Mouse (Mus musculus) testis, adult 2 months (tissue): ENCODE data around the gene Dip2a. TPM values are rescaled to one million over a fixed set of nuclear protein-coding genes. Genes with fewer than 3 reads are reported as not detected.

Source experiments
- H3K27ac ChIP-seq: fragments of 200-500 bp; 2 replicates; pipeline ENCODE4 v1.5.1; 2012; ENCODE audit warnings: low read depth, low read length; ENCODE audit not compliant: control insufficient read depth, insufficient read depth
- H3K27me3 ChIP-seq: fragments of 200-500 bp; 2 replicates; pipeline ENCODE4 v1.6.1; 2012; ENCODE audit warnings: mild to moderate bottlenecking, low read length, moderate library complexity; ENCODE audit not compliant: control insufficient read depth, insufficient read depth
- H3K36me3 ChIP-seq: fragments of 200-500 bp; 2 replicates; pipeline ENCODE4 v1.6.1; 2012; ENCODE audit warnings: mild to moderate bottlenecking, low read length; ENCODE audit not compliant: control insufficient read depth, insufficient read depth
- H3K4me1 ChIP-seq: fragments of 200-500 bp; 2 replicates; pipeline ENCODE4 v1.6.1; 2012; ENCODE audit warnings: low read length; ENCODE audit not compliant: control insufficient read depth, insufficient read depth
- H3K4me3 ChIP-seq: fragments of 200-500 bp; 2 replicates; pipeline ENCODE4 v1.5.1; 2012; ENCODE audit warnings: low read depth, mild to moderate bottlenecking, low read length, moderate library complexity, mixed read lengths; ENCODE audit not compliant: control insufficient read depth
- CTCF ChIP-seq: fragments of 200-500 bp; IDR thresholded peaks from 2 replicates; pipeline ENCODE4 v1.5.1; 2012; ENCODE audit warnings: low read depth, mild to moderate bottlenecking, inconsistent platforms, low read length, moderate library complexity; ENCODE audit not compliant: control insufficient read depth, insufficient read depth, insufficient replicate concordance
- POLR2A ChIP-seq: fragments of 200-500 bp; IDR thresholded peaks from 2 replicates; pipeline ENCODE4 v1.6.1; 2012; ENCODE audit warnings: low read depth, mild to moderate bottlenecking, inconsistent platforms, low read length, moderate library complexity; ENCODE audit not compliant: control insufficient read depth
- polyA plus RNA-seq: library from polyadenylated mRNA; depleted of rRNA; stranded (reverse); fragments of >200 nt; gene quantifications from 2 replicates; pipeline ENCODE4 v1.2.3, GENCODE M21; 2012; rRNA removed

Gene Dip2a
- polyA plus RNA-seq, result 14.4 and 15.2 TPM in 2 replicates

GRCm38 (mm10) chr10:76344711-76345539 is at the start of gene Dip2a:
TSS of gene Dip2a (minus strand) at chr10:76345291.
- peaks cover 12% of the 10 kb centered on the region for H3K4me1 ChIP-seq
- H3K4me3 ChIP-seq, result peak within 1 kb of the TSS; percentile 92
- no peaks in the 10 kb centered on the region for H3K27me3 ChIP-seq
- peak within 1 kb of the TSS; percentile 52 for H3K27ac ChIP-seq
- no peaks in the 10 kb centered on the region for H3K36me3 ChIP-seq
- no peak for TF ChIP-seq CTCF
- no peak; the same call in 1 of the 2 replicates for TF ChIP-seq POLR2A

- Histone ChIP-seq H3K36me3 (peaks cover 7% of the 10 kb centered on the region), H3K4me1 (no peaks in the 10 kb centered on the region), H3K27ac (no peak overlapping the region), H3K27me3 (no peaks in the 10 kb centered on the region), H3K4me3 (no peak overlapping the region)
- no peak for TF ChIP-seq POLR2A
- no peak for TF ChIP-seq CTCF
Observed at GRCm38 (mm10) chr10:76392596-76392995, 47.5 kb upstream of the Dip2a start.

- H3K4me3 ChIP-seq, result no peak overlapping the region
- H3K27ac ChIP-seq, result no peak overlapping the region
- H3K4me1 ChIP-seq, result no peaks in the 10 kb centered on the region
- H3K27me3 ChIP-seq, result no peaks in the 10 kb centered on the region
- H3K36me3 ChIP-seq, result peaks cover 8% of the 10 kb centered on the region
- TF ChIP-seq CTCF (peak; percentile 38; the same call in 1 of the 2 replicates), POLR2A (no peak)
Observed at GRCm38 (mm10) chr10:76391786-76392185, 46.7 kb upstream of the Dip2a start.

GRCm38 (mm10) chr10:76391166-76391565 is 46.1 kb upstream of the Dip2a start:
- Histone ChIP-seq H3K4me3 (no peak overlapping the region), H3K36me3 (peaks cover 8% of the 10 kb centered on the region), H3K27me3 (no peaks in the 10 kb centered on the region), H3K27ac (no peak overlapping the region), H3K4me1 (no peaks in the 10 kb centered on the region)
- no peak for TF ChIP-seq POLR2A

- no peaks in the 10 kb centered on the region for H3K27me3 ChIP-seq
- H3K4me3 ChIP-seq, result no peak overlapping the region
- TF ChIP-seq CTCF, result no peak
- no peak for TF ChIP-seq POLR2A
- peaks cover 4% of the 10 kb centered on the region for H3K36me3 ChIP-seq
- H3K4me1 ChIP-seq, result no peaks in the 10 kb centered on the region
- no peak overlapping the region for H3K27ac ChIP-seq
Observed at GRCm38 (mm10) chr10:76374981-76375380, 29.9 kb upstream of the Dip2a start.

- peaks cover 3% of the 10 kb centered on the region for H3K36me3 ChIP-seq
- H3K4me3 ChIP-seq, result no peak overlapping the region
- H3K27me3 ChIP-seq, result no peaks in the 10 kb centered on the region
- no peak overlapping the region for H3K27ac ChIP-seq
- TF ChIP-seq POLR2A (no peak), CTCF (no peak)
- H3K4me1 ChIP-seq, result no peaks in the 10 kb centered on the region
Observed at GRCm38 (mm10) chr10:76371736-76372135, 26.6 kb upstream of the Dip2a start.

- Histone ChIP-seq H3K4me3 (no peak overlapping the region), H3K27me3 (no peaks in the 10 kb centered on the region), H3K36me3 (peaks cover 1% of the 10 kb centered on the region), H3K4me1 (no peaks in the 10 kb centered on the region), H3K27ac (no peak overlapping the region)
- TF ChIP-seq CTCF (no peak), POLR2A (no peak)
Observed at GRCm38 (mm10) chr10:76368766-76369165, 23.7 kb upstream of the Dip2a start.

GRCm38 (mm10) chr10:76363233-76363632 is 18.1 kb upstream of the Dip2a start:
- H3K4me3 ChIP-seq, result no peak overlapping the region
- no peaks in the 10 kb centered on the region for H3K4me1 ChIP-seq
- TF ChIP-seq CTCF, result no peak
- no peak for TF ChIP-seq POLR2A
- H3K27ac ChIP-seq, result no peak overlapping the region
- no peaks in the 10 kb centered on the region for H3K27me3 ChIP-seq
- H3K36me3 ChIP-seq, result no peaks in the 10 kb centered on the region; the same call in 1 of the 2 replicates
